Mouse (Mus musculus) embryonic fibroblast, embryonic 13.5 days (primary cell): ENCODE results near the gene Itpr1. TPM values are rescaled to one million over a fixed set of nuclear protein-coding genes. Genes with fewer than 3 reads are reported as not detected.
A peak's percentile ranks its signal among the peaks of the same experiment; 100 is the strongest.

Experiments used
- H3K27ac ChIP-seq: 2 replicates; pipeline ENCODE4 v1.5.1; 2012; ENCODE audit warnings: low read length, control low read depth, inconsistent platforms; ENCODE audit not compliant: insufficient read depth
- H3K4me1 ChIP-seq: 2 replicates; pipeline ENCODE4 v1.6.1; 2011; ENCODE audit warnings: low read length; ENCODE audit not compliant: control insufficient read depth, insufficient read depth
- H3K4me3 ChIP-seq: 2 replicates; pipeline ENCODE4 v1.5.1; 2011; ENCODE audit warnings: mild to moderate bottlenecking, control low read depth, low read length; ENCODE audit not compliant: insufficient read depth
- CTCF ChIP-seq: IDR thresholded peaks from 2 replicates; pipeline ENCODE4 v1.5.1; 2011; ENCODE audit warnings: mild to moderate bottlenecking, control low read depth, low read length, moderate library complexity, borderline replicate concordance; ENCODE audit not compliant: insufficient read depth
- POLR2A ChIP-seq: IDR thresholded peaks from 2 replicates; pipeline ENCODE4 v1.6.1; 2011; ENCODE audit warnings: low read depth, mild to moderate bottlenecking, control low read depth, low read length, moderate library complexity
- polyA plus RNA-seq: library from polyadenylated mRNA; stranded (reverse); fragments of >200 nt; gene quantifications from 2 replicates; pipeline ENCODE4 v1.2.4, GENCODE M21; 2011; ENCODE audit warnings: low read depth; ENCODE audit not compliant: missing spikeins, insufficient read length

The Itpr1 gene
- polyA plus RNA-seq, 1 experiment, result 38.0 TPM

DNA sequence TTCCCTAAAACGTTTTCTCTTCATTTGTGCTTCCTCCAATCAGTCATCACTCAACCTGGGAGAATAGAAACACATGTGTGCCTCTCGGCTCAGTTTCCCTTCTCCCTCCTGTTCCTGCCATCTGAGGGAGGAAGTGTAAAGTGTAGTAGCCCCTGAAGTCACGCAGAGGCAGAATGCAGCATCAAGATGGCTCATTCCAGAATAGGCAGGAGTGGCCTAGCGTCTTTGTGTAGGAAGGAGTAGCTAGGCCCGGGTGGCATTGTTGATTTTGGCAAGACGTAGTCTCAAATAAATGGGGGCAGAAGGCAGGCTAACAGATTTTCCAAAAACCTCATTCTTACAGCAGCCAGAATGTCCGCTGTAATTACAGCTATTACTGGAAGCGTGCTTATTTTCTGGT is 24.7 kb downstream of the Itpr1 start:
- TF ChIP-seq CTCF, result no peak
- Histone ChIP-seq H3K4me1 (peaks cover 20% of the 10 kb centered on the region), H3K4me3 (no peak overlapping the region), H3K27ac (peak overlapping the region; percentile 1; the same call in 1 of the 2 replicates)

DNA sequence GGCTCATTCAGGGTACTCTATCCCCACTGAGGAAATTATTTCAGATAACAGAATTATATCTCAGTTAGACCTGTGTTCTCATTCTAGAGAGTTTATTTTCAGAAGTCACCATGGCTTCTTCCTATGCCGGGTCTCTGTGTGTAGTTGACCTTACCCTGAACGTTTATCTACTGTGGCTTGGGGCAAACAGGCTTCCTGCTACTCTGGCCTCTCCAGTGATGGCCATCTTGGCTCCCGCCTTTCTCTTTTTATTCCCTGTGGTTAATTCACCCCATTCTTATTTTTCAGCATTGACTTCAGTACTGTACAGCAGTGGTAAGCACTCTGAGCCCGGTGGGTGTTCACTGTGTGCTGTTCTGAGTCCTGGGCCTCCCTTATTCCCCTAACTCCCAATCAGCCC is 25.1 kb downstream of the Itpr1 start:
- Histone ChIP-seq H3K4me1 (peaks cover 20% of the 10 kb centered on the region), H3K27ac (peak overlapping the region; percentile 1), H3K4me3 (no peak overlapping the region)
- no peak for TF ChIP-seq POLR2A
- TF ChIP-seq CTCF, result no peak

DNA sequence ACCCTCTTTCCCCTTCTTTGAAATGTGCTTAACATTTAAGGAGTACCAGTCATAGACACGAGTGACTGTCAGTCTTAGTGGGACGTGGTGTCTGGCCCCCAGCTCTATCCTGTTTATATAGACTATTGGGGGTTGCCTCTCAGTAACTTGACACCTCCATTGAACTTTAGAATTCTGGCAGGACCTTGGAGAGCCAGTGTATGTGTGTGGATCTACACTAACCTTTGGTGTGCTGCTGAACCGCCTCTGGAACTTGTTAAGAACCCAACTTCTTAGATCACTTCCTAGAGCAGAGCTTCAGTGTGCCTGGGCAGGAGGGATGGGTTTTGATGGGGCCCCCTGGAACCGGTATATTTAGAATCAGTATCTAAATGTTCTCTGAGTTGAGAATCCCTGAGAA is 26.2 kb downstream of the Itpr1 start:
- Histone ChIP-seq H3K4me1 (peaks cover 20% of the 10 kb centered on the region), H3K4me3 (no peak overlapping the region)
- TF ChIP-seq POLR2A (no peak), CTCF (no peak)

DNA sequence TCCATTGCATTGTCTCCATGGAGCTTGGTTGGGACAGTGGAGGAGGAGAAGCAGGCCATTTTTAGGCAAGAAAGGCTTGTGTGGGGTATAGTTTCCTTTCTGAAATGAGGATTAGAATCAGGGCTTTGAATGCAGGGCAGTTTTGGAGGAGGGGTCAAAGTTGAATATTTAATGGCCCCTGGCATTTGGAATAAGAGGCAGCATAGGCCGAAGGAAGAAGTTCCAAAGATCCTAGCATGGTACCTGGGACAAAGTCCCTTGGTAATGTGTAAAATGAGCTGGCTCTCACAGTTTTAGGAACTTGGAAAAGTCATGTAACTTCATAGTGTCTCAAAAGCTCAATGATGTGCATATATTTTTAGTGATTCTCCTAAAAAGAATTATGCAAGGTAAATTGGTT is 27.1 kb downstream of the Itpr1 start:
- no peak overlapping the region for H3K27ac ChIP-seq
- H3K4me3 ChIP-seq, result no peak overlapping the region
- no peak for TF ChIP-seq POLR2A
- no peak for TF ChIP-seq CTCF
- peaks cover 20% of the 10 kb centered on the region for H3K4me1 ChIP-seq

More for the DNA sequence above, 26.2 kb downstream of the Itpr1 start:
- H3K27ac ChIP-seq, result no peak overlapping the region

DNA sequence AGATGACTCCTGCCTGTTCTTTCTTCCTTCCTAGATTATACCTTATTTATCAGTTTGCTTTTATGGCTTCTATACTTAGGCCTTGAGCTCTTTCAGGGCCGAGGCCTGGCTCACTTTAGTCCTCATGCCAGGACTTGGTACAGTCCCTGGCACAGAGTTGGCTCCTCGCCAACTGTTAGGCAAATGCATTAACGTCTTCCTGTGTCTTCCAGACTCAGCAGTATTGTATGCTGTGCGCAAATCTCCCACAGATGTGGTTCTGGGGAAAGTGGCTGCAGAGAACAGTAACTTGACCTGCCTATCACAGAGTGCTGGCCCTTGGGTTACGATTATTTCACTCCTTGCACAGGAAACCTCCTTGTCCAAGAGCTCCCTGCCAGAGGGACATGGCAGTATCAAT is 27.9 kb downstream of the Itpr1 start:
- no peak overlapping the region for H3K27ac ChIP-seq
- TF ChIP-seq POLR2A, result no peak
- TF ChIP-seq CTCF, result no peak
- no peak overlapping the region for H3K4me3 ChIP-seq
- H3K4me1 ChIP-seq, result peaks cover 17% of the 10 kb centered on the region

DNA sequence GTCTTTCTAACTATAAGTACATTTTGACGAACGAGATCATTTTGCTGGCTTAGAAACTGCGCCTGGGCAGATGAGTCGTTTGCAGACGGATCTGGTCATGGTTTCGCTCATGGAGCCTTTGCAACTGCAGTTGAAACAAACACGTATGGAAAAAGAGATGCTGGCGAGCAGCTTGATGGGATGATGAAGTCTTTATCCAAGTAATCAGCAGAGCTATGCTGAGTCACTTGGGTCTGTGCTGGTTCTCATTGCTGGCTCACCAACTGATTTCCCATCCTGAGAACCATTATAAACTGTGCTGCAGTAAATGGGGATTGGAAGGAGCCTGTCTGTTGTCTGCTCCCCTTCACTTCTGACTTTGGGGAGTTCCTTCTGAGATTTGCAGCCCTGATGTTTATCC is 31.7 kb downstream of the Itpr1 start:
- TF ChIP-seq CTCF (no peak), POLR2A (no peak)
- no peak overlapping the region for H3K4me3 ChIP-seq
- peak overlapping the region; percentile 45; the same call in 1 of the 2 replicates for H3K27ac ChIP-seq
- peaks cover 18% of the 10 kb centered on the region for H3K4me1 ChIP-seq

DNA sequence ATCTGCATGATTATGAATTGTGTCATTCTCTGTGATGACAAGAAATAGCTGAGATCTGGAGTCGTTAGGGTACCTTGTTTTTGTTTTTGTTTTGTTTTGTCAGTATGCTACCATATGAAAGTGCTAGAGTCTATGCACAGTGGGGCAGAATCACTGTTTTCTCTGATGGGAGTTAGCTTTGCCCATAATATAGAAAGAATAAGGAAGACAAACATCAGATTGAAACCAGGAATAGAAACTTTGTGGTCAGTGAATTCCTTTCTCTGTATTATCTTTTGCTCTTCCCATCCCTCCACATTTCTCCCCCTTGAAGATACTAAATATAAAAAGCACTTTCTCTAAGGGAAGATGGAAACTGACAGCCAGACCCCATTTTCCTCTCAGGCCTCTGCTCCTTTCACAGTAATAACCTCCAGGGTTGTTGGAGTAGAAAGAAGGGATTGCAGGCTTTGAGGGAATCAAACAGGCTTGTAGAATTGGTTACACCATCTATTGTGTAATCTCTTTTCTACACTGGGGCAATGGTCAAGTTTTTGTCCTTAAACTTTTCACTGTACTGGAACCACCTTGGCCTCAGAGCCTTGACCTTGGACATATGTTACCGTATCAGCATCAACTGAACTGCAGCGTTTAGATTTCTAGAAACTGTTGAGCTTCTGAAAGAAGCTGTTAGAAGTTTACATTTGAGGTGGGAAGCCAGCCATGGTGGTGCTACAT is 33.6 kb downstream of the Itpr1 start:
- TF ChIP-seq POLR2A (no peak), CTCF (no peak)

DNA sequence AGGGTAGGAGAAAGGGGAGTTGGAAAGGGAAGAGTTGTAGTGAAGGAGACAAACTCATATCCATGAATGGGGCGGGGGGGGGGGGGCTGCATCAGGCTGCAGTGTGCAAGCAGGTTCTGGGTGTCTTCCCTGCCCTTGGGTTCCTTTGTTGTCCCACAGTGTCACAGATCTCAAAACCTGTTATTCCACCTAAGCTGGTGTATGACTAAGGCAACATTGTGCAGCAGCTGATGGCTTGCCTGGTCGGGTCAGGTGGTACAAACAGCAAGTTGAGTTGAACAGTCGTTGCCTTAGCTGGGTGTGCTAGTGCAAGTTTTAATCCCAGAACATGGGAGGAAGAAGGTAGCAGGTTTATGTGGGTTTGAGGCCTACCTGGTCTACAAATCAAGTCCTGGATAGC is 34.3 kb downstream of the Itpr1 start:
- H3K27ac ChIP-seq, result peak overlapping the region; percentile 30; the same call in 1 of the 2 replicates
- H3K4me1 ChIP-seq, result peaks cover 18% of the 10 kb centered on the region
- no peak overlapping the region for H3K4me3 ChIP-seq
- TF ChIP-seq CTCF (no peak), POLR2A (no peak)

More for the DNA sequence above, 33.6 kb downstream of the Itpr1 start:
- Histone ChIP-seq H3K4me3 (no peak overlapping the region), H3K27ac (peak overlapping the region; percentile 30), H3K4me1 (peaks cover 18% of the 10 kb centered on the region)

DNA sequence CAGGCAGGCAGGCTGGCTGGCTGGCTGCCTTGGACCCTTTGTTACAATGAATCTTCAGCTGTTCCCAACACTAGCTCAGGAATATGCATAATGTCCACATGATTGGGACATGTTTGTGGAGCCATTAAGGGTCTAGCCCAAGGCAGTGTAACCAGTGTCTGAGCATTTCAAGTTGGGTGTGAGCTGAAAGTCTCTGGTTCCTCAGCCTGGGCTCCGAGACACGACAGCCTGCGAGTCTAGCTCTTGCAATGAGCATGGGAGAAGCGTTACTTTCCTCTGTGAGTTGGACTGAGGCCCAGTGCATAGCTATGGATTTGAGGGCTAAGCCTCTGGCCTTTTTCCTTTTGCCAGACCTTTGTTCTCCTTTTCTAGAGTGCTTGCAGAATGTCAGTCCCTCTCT is 35.6 kb downstream of the Itpr1 start:
- 0 out of 2 replicates have a peak, but pooled peaks have one; percentile 35 for TF ChIP-seq POLR2A
- no peak for TF ChIP-seq CTCF
- Histone ChIP-seq H3K27ac (peak overlapping the region; percentile 72), H3K4me1 (peaks cover 18% of the 10 kb centered on the region), H3K4me3 (no peak overlapping the region)

DNA sequence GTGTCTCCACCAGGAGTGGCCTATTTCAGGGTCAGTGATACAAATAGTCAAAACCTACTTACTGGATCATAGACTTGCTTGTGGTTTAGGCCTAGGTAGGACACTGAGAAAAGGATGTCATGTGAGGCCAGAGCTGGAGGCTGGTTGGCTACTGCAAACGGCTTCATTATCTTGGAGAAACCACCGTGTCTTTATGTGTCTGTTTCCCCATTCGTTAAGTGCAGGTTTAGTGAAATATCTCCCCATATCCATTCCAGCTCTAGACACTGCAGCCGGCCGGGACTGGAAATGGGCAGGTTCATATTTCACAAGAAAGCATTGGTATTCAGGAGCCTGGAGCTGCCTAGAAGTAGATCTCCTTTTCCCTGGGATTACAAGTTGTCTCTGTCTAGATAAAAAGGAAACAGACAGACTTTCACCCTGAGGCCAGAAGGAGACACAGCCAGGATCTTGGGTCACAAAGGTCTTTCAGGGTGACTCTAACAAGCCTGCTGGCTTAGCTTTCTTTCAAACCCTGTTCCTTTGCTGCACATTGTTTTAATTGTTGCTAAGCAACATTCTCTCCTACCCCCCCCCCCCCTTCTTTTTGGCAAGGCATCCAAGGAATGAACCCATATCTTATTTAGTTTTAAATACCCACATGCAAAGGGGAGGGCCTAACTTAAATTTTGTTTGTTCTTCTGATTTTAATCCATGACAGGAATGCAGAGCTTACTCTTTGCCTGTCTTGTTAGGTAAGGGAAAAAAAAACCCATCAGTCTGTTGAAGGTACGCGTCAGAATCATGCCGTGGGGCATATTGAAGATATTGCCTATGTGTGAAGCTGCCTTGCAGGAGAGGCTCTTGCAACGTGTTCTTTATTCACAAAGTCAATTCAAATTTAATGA is 36.4 kb downstream of the Itpr1 start:
- Histone ChIP-seq H3K4me1 (peaks cover 18% of the 10 kb centered on the region), H3K27ac (peak overlapping the region; percentile 72), H3K4me3 (no peak overlapping the region)
- TF ChIP-seq CTCF, result no peak
- no peak for TF ChIP-seq POLR2A
